Mouse (Mus musculus) cortical plate, adult 2 months (tissue): ENCODE measurements around the gene Zbed4.

Experiments used
- CTCF ChIP-seq: fragments of 200-500 bp; IDR thresholded peaks from 2 replicates; pipeline ENCODE4 v1.5.1; 2011; ENCODE audit warnings: mild to moderate bottlenecking, control low read depth, low read length; ENCODE audit not compliant: insufficient read depth; ENCODE audit errors: extremely low read depth
- POLR2A ChIP-seq: fragments of 200-500 bp; IDR thresholded peaks from 2 replicates; pipeline ENCODE4 v1.6.1; 2011; ENCODE audit warnings: mild to moderate bottlenecking, low read length, control low read depth; ENCODE audit not compliant: insufficient read depth; ENCODE audit errors: extremely low read depth

DNA sequence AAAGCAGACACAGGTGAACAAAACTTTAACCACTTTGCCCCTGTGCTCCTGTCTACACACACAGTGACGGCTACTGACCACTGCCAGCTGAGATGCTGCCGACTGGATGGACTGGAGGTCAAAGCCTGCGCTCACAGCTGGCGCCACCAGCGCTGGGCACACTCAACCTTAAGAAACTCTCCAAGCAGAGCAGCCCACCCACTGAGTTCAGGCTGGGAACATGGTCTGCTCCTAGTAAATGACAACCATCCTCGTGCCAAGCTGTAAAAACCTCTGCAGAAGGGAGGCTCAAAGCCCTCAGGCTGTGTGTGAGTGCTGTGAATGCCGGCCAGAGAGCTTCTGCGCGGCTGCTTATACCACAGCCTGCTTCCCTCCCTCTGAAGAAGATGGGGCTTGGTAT lies 34.2 kb upstream of the Zbed4 start:
- TF ChIP-seq CTCF (no peak), POLR2A (no peak)
